Mouse (Mus musculus): Measurements from ENCODE around the gene D6Ertd527e. TPM values are rescaled to one million over a fixed set of nuclear protein-coding genes. Genes with fewer than 3 reads are reported as not detected.

The D6Ertd527e gene
- 0.32 TPM in 1 of 2 replicates, not detected in the other for total RNA-seq (2023)

GRCm38 (mm10) chr6:87104123-87104796 is at the start of gene D6Ertd527e:
Gene D6Ertd527e, plus strand, starts transcription at chr6:87104746.

Other genes starting within 250 kb of the D6Ertd527e start
- gene Nfu1, start 95.5 kb upstream of the D6Ertd527e start, total RNA-seq (2023): 45.8 and 55.5 TPM in 2 replicates
- 26.7 and 34.9 TPM in 2 replicates for gene Gfpt1, start 61.9 kb upstream of the D6Ertd527e start, total RNA-seq (2023)
- gene Antxr1, start 231.1 kb downstream of the D6Ertd527e start, total RNA-seq (2023): 0.50 TPM in 1 of 2 replicates, not detected in the other
- gene Gkn1, start 246.2 kb downstream of the D6Ertd527e start, total RNA-seq (2023): not detected in 2 replicates

All from neutrophil, adult 65 days (primary cell).